Mouse (Mus musculus) CH12.LX (cell line): Measurements from ENCODE around the gene Ccdc137. TPM values are rescaled to one million over a fixed set of nuclear protein-coding genes. Genes with fewer than 3 reads are reported as not detected.

ENCODE experiments used
- DNase-seq: peaks from one replicate; pipeline ENCODE4 v3.0.0-alpha.2; 2013; ENCODE audit errors: extremely low read depth
- H3K27ac ChIP-seq: 2 replicates; pipeline ENCODE4 v1.5.1; 2012; ENCODE audit warnings: low read depth, mild to moderate bottlenecking, control low read depth, moderate library complexity; ENCODE audit not compliant: insufficient read depth
- H3K27me3 ChIP-seq: replicated peaks from 2 replicates; pipeline ENCODE3; 2012; ENCODE audit warnings: inconsistent platforms
- H3K36me3 ChIP-seq, 2 experiments: replicated peaks in 1 of 2; 2 replicates each; pipeline versions ENCODE3 to v1.6.1; 2012; ENCODE audit warnings: inconsistent platforms in 1 of 2, low read length in 1 of 2, mild to moderate bottlenecking in 1 of 2, mixed read lengths in 1 of 2, moderate library complexity in 1 of 2; ENCODE audit not compliant: control insufficient read depth in 1 of 2, insufficient read depth in 1 of 2
- H3K4me1 ChIP-seq, 2 experiments: 2 replicates each; pipeline ENCODE4 v1.6.1; 2012; ENCODE audit warnings: inconsistent platforms in 1 of 2, moderate library complexity in 1 of 2; ENCODE audit not compliant: insufficient read depth in 2 of 2, control insufficient read depth in 1 of 2
- H3K4me2 ChIP-seq: 2 replicates; pipeline ENCODE4 v1.6.1; 2012; ENCODE audit warnings: low read depth, mild to moderate bottlenecking, control low read depth; ENCODE audit not compliant: poor library complexity, insufficient read depth, severe bottlenecking
- H3K4me3 ChIP-seq, 3 experiments: fragments of 150-350 bp in 1 of 3; sonication (generic) in 1 of 3; replicated peaks in 1 of 3; 2 replicates each; pipeline versions ENCODE3 to v1.5.1; 2011 to 2012; ENCODE audit warnings: low read depth in 2 of 3, low read length in 2 of 3, mild to moderate bottlenecking in 2 of 3, moderate library complexity in 2 of 3, control low read depth in 1 of 3, improper control_type of control experiment in 1 of 3, inconsistent platforms in 1 of 3, mixed read lengths in 1 of 3; ENCODE audit not compliant: poor library complexity in 1 of 3
- H3K79me2 ChIP-seq: replicated peaks from 2 replicates; pipeline ENCODE4 v1.6.1; 2012; ENCODE audit warnings: mild to moderate bottlenecking, moderate library complexity; ENCODE audit not compliant: control insufficient read depth, poor library complexity, insufficient read depth, severe bottlenecking; ENCODE audit errors: extremely low read depth
- H3K9ac ChIP-seq: 2 replicates; pipeline ENCODE4 v1.6.1; 2012; ENCODE audit warnings: low read depth, mild to moderate bottlenecking, control low read depth, moderate library complexity; ENCODE audit not compliant: insufficient read depth
- H3K9me3 ChIP-seq: replicated peaks from 2 replicates; pipeline ENCODE3; 2012; ENCODE audit warnings: low read length, inconsistent platforms, mixed read lengths
- BHLHE40 ChIP-seq: IDR thresholded peaks from 2 replicates; pipeline ENCODE4 v1.6.1; 2011; ENCODE audit warnings: mild to moderate bottlenecking, low read depth, low read length, improper control_type of control experiment
- CHD1 ChIP-seq: IDR thresholded peaks from 2 replicates; pipeline ENCODE4 v1.6.1; 2012; ENCODE audit warnings: low read depth, low read length, improper control_type of control experiment, inconsistent platforms
- CTCF ChIP-seq, 2 experiments: IDR thresholded peaks in 1 of 2; conservative IDR thresholded peaks in 1 of 2; 2 replicates each; pipeline ENCODE4 v1.5.1; 2011 to 2012; ENCODE audit warnings: low read depth in 2 of 2, low read length in 2 of 2, improper control_type of control experiment in 1 of 2, inconsistent platforms in 1 of 2, mild to moderate bottlenecking in 1 of 2, moderate library complexity in 1 of 2
- ELF1 ChIP-seq: IDR thresholded peaks from 2 replicates; pipeline ENCODE4 v1.6.1; 2014; ENCODE audit warnings: low read depth, mild to moderate bottlenecking, inconsistent platforms, low read length, improper control_type of control experiment
- ETS1 ChIP-seq: conservative IDR thresholded peaks from 2 replicates; pipeline ENCODE4 v1.6.1; 2012; ENCODE audit warnings: low read depth, mild to moderate bottlenecking, inconsistent platforms, low read length, improper control_type of control experiment, moderate library complexity
- GABPA ChIP-seq: IDR thresholded peaks from 2 replicates; pipeline ENCODE4 v1.6.1; 2012; ENCODE audit warnings: low read depth, low read length, improper control_type of control experiment, inconsistent platforms; ENCODE audit not compliant: insufficient replicate concordance
- HCFC1 ChIP-seq: IDR thresholded peaks from 2 replicates; pipeline ENCODE4 v1.6.1; 2012; ENCODE audit warnings: low read depth, mild to moderate bottlenecking, inconsistent platforms, low read length, improper control_type of control experiment
- IRF4 ChIP-seq: IDR thresholded peaks from 2 replicates; pipeline ENCODE4 v1.6.1; 2014; ENCODE audit warnings: low read depth, mild to moderate bottlenecking, inconsistent platforms, low read length, improper control_type of control experiment
- JUN ChIP-seq: IDR thresholded peaks from 2 replicates; pipeline ENCODE4 v1.6.1; 2011; ENCODE audit warnings: low read depth, mild to moderate bottlenecking, low read length, improper control_type of control experiment, moderate library complexity; ENCODE audit not compliant: insufficient read depth
- KAT2A ChIP-seq: IDR thresholded peaks from 2 replicates; pipeline ENCODE4 v1.6.1; 2012; ENCODE audit warnings: low read length, improper control_type of control experiment, inconsistent platforms; ENCODE audit not compliant: insufficient replicate concordance
- MAX ChIP-seq: IDR thresholded peaks from 2 replicates; pipeline ENCODE4 v1.6.1; 2011; ENCODE audit warnings: low read length, improper control_type of control experiment
- MEF2A ChIP-seq: IDR thresholded peaks from 2 replicates; pipeline ENCODE4 v1.6.1; 2014; ENCODE audit warnings: low read depth, mild to moderate bottlenecking, inconsistent platforms, low read length, improper control_type of control experiment, borderline replicate concordance
- NRF1 ChIP-seq: IDR thresholded peaks from 2 replicates; pipeline ENCODE4 v1.6.1; 2014; ENCODE audit warnings: low read depth, mild to moderate bottlenecking, inconsistent platforms, low read length, improper control_type of control experiment, moderate library complexity
- POLR2A ChIP-seq: IDR thresholded peaks from 2 replicates; pipeline ENCODE4 v1.6.1; 2011; ENCODE audit warnings: low read depth, mild to moderate bottlenecking, improper control_type of control experiment, low read length
- POLR2AphosphoS2 ChIP-seq: IDR thresholded peaks from 2 replicates; pipeline ENCODE4 v1.6.1; 2011; ENCODE audit warnings: low read depth, low read length, improper control_type of control experiment
- RAD21 ChIP-seq: IDR thresholded peaks from 2 replicates; pipeline ENCODE4 v1.6.1; 2011; ENCODE audit warnings: low read depth, mild to moderate bottlenecking, low read length, improper control_type of control experiment, moderate library complexity
- SIN3A ChIP-seq: IDR thresholded peaks from 2 replicates; pipeline ENCODE4 v1.6.1; 2012; ENCODE audit warnings: low read length, improper control_type of control experiment, inconsistent platforms
- SMC3 ChIP-seq: IDR thresholded peaks from 2 replicates; pipeline ENCODE4 v1.6.1; 2011; ENCODE audit warnings: low read depth, low read length, improper control_type of control experiment
- ZC3H11A ChIP-seq: IDR thresholded peaks from 2 replicates; pipeline ENCODE4 v1.6.1; 2012; ENCODE audit warnings: low read depth, mild to moderate bottlenecking, inconsistent platforms, low read length, improper control_type of control experiment
- ZKSCAN1 ChIP-seq: IDR thresholded peaks from 2 replicates; pipeline ENCODE4 v1.6.1; 2012; ENCODE audit warnings: low read depth, inconsistent platforms, low read length, improper control_type of control experiment, borderline replicate concordance
- ZMIZ1 ChIP-seq: IDR thresholded peaks from 2 replicates; pipeline ENCODE4 v1.6.1; 2012; ENCODE audit warnings: low read depth, mild to moderate bottlenecking, inconsistent platforms, low read length, improper control_type of control experiment
- dilution Hi-C: fragments of 300-500 bp; cut with MboI; formaldehyde crosslinking; loops from 2 replicates; pipeline ENCODE4 v1.14.3; 2020; ENCODE audit warnings: low sequenced_read_pairs; ENCODE audit not compliant: extremely low pct_unique_long_range_greater_than_20kb, extremely low pct_ligation_motif_present
- in situ Hi-C: fragments of 300-500 bp; cut with MboI; formaldehyde crosslinking; loops from 3 replicates; pipeline ENCODE4 v1.14.3; 2019; ENCODE audit warnings: low sequenced_read_pairs, low pct_ligation_motif_present, low pct_unique_long_range_greater_than_20kb, mixed read lengths
- polyA plus RNA-seq: library from polyadenylated mRNA; unstranded; fragments of >175 nt; gene quantifications from 2 replicates; pipeline ENCODE4 v1.2.1, GENCODE M21; 2012; ENCODE audit warnings: low read depth; ENCODE audit not compliant: insufficient read length
- total RNA-seq, 2 experiments: library from RNA; depleted of rRNA; stranded (reverse); fragments of 300-350 nt in 1 of 2; fragments of >200 nt in 1 of 2; gene quantifications; 2 replicates each; pipeline ENCODE4 v1.2.3; 2012 to 2014

The Ccdc137 gene
- total and polyA plus RNA-seq, 3 experiments = 30.1 to 104 (median 61.1) TPM

DNA sequence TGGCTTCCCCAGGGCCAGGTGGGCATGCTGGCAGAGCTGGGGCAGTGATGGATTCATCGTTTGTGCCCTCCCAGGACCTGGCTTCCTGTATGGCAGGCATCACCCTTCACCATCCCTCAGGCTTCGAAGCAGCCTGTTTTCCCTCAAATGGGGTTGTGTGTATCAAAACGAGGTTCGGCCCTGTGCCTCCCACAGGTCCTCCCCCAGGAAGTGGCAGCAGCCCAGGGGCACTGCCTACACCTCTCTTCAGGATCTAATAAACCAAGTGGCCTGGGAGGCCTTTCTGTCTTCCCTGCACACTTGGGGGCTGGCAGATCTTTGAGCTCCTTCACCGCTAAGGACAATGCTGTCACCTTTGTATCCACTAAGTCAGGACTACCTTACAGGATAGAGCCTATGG lies 41.0 kb downstream of the Ccdc137 start:
- Histone ChIP-seq H3K4me3 (no peak overlapping the region), H3K9ac (no peak overlapping the region), H3K27me3 (no peaks in the 10 kb centered on the region), H3K79me2 (no peaks in the 10 kb centered on the region), H3K4me2 (no peak overlapping the region), H3K9me3 (no peaks in the 10 kb centered on the region), H3K27ac (no peak overlapping the region), H3K4me1 (peaks cover 0 to 9% of the 10 kb centered on the region in 2 experiments; a peak in 2 of 4 replicates), H3K36me3 (peaks cover 40 to 60% of the 10 kb centered on the region in 2 experiments)
- dilution Hi-C loops (no loop called here), in situ Hi-C loops (no loop called here)
- DNase-seq = no peak
- no peak for TF ChIP-seq POLR2A
- no peak for TF ChIP-seq HCFC1
- no peak for TF ChIP-seq CHD1
- no peak for TF ChIP-seq MAX
- TF ChIP-seq ETS1 = no peak
- TF ChIP-seq CTCF (conservative IDR thresholded peaks at IDR 0.05 in 1 of 2, IDR thresholded peaks at IDR 0.05 in 1 of 2; ENCODE audit: low read depth in 2 of 2, low read length in 2 of 2) = no peak
- TF ChIP-seq RAD21 = no peak
- no peak for TF ChIP-seq ELF1
- no peak for TF ChIP-seq MEF2A
- no peak for TF ChIP-seq IRF4
- no peak for TF ChIP-seq ZC3H11A
- no peak for TF ChIP-seq ZKSCAN1
- TF ChIP-seq SIN3A = no peak
- no peak for TF ChIP-seq BHLHE40
- TF ChIP-seq GABPA = no peak
- no peak for TF ChIP-seq KAT2A
- no peak for TF ChIP-seq SMC3
- TF ChIP-seq JUN = no peak
- no peak for TF ChIP-seq ZMIZ1
- no peak for TF ChIP-seq NRF1

DNA sequence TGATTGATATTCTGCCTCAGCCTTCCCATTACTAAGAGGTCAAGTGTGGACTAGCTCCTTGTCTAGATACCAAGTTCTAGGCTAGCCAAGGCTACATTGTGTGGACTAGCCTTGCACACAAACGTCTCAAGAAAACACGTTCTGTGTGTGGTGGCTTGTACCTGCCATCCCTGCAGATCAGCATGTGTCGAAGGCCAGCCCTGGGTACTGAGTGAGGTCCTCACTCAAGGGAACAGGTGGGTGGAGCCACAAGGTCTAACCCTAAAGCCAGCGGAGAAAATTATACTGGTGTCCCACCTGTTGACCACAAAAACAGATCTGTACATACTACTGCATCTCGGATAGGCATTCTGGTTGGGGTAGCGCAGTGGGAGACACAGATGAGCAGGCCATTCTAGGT lies 42.0 kb downstream of the Ccdc137 start:
- H3K27me3 ChIP-seq = no peaks in the 10 kb centered on the region
- no peaks in the 10 kb centered on the region for H3K79me2 ChIP-seq
- H3K4me2 ChIP-seq = no peak overlapping the region
- DNase-seq = no peak
- no peak overlapping the region for H3K9ac ChIP-seq
- no peaks in the 10 kb centered on the region for H3K4me1 ChIP-seq
- peaks cover 35 to 50% of the 10 kb centered on the region in 2 experiments for H3K36me3 ChIP-seq
- H3K4me3 ChIP-seq = no peak overlapping the region
- no peaks in the 10 kb centered on the region for H3K9me3 ChIP-seq
- TF ChIP-seq POLR2AphosphoS2 (0 out of 2 replicates have a peak, but pooled peaks have one; percentile 18), ZKSCAN1 (no peak)
- H3K27ac ChIP-seq = no peak overlapping the region
- dilution Hi-C loops (no loop called here), in situ Hi-C loops (no loop called here)
